Mouse (Mus musculus): ENCODE measurements at regions not wholly inside any gene's neighbourhood (a gene's known extent, or its start where the extent isn't known, plus 50 kb on each side); places are given as distances from the start of the nearest gene placed in this dataset.

DNA sequence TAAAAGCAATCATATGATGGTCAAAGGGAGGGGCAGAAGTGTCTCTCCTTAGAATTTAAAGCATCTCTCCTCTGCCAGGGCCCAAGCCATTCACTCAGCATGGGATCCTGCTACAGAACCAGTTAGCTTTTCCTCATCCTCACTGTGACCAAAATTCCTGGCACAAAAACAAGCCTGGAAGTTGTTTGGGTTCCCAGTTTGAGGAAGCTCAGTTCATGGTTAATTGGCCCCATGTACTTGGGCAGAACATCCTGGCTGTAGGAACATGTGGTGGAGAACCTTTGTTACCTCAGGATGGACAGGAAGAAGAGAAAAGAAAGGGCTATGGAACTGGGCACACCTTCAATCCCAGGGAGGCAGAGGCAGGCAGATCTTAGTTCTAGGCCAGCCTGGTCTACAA lies 52.4 kb upstream of the Mfge8 start:
- Histone ChIP-seq H3K4me3 (ENCODE audit: low read length) (no peak overlapping the region), H3K9me3 (ENCODE audit: control insufficient read depth, low read length) (no peaks in the 10 kb centered on the region), H3K27ac (ENCODE audit: low read depth, low read length) (no peak overlapping the region), H3K36me3 (ENCODE audit: control insufficient read depth, insufficient read depth, low read length) (no peaks in the 10 kb centered on the region), H3K4me2 (ENCODE audit: low read length) (no peak overlapping the region), H3K4me1 (ENCODE audit: control insufficient read depth, insufficient read depth, low read depth, low read length) (no peaks in the 10 kb centered on the region), H3K27me3 (replicated peaks; ENCODE audit: control insufficient read depth, insufficient read depth, low read length) (no peaks in the 10 kb centered on the region), H3K9ac (ENCODE audit: low read depth, low read length) (no peak overlapping the region)
- ATAC-seq, result no peak

DNA sequence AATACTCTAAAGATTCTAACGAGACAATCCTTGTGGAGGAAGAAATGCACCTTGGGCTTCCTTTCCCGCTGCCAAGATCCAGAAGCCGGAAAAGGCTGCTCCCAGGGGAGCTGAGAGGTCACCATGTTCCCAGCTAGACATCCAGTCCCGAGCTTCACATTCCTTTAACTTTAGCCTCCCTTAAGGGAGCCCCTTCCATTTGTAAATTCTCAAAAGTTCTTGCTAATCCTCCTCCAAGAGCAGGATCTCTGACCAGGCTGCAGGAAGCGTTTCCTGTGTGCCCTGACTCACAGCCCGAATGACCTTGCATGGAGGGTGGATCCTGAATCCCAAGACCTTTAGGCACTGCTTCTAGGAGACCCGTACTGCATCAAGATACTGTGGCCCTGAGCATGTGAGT lies 53.5 kb upstream of the Mfge8 start:
- no peaks in the 10 kb centered on the region for H3K4me1 ChIP-seq (ENCODE audit: control insufficient read depth, insufficient read depth, low read depth, low read length)
- no peaks in the 10 kb centered on the region for H3K36me3 ChIP-seq (ENCODE audit: control insufficient read depth, insufficient read depth, low read length)

DNA sequence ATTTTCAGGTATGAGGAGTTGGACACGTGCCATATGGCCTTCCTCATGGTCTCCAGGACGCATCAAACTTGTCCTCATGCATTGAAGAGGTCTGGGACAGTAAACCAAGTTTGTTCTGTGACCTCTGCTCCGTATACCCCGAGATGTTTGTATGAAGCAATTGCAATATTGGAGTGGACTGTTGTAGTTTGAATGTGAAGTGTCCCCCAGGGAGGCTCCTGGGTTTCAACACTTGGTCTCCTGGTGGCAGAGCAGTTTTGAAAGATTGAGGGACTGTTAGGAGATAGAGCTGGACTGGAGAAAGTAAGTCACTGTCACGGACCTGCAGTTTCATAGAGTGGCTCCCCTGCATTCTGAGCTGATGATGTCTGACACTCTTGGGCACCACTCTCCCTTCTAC lies 54.6 kb upstream of the Mfge8 start:
- WGBS, result 86% methylated on average over 5 of the region's 5 CpGs

More for the DNA sequence above, 53.5 kb upstream of the Mfge8 start:
- Histone ChIP-seq H3K27me3 (replicated peaks; ENCODE audit: control insufficient read depth, insufficient read depth, low read length) (no peaks in the 10 kb centered on the region), H3K27ac (ENCODE audit: low read depth, low read length) (0 out of 2 replicates have a peak overlapping the region, but pooled peaks have one; percentile 7), H3K9ac (ENCODE audit: low read depth, low read length) (no peak overlapping the region), H3K4me2 (ENCODE audit: low read length) (no peak overlapping the region), H3K9me3 (ENCODE audit: control insufficient read depth, low read length) (no peaks in the 10 kb centered on the region), H3K4me3 (ENCODE audit: low read length) (no peak overlapping the region)
- ATAC-seq, result no peak
- WGBS, result 68% methylated on average over 7 of the region's 7 CpGs

DNA sequence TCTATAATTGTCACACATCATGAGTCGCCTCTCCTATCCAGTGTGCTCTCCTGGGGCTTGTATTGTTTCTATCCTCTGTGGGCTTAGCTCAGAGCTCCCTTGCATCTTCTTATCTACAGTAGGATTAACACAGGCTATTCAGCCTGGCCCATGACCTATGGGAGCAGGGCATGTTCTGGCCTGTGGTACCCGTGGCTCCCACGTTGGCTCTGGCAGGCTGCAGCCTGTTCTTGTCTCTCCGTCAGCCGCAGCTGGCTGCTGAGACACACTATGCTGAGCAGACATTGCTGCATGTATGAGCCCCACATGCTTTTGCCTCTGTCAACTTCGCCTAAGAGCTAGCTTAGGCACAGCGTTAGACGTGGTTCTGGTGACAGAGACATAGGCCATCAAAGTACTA lies 58.3 kb upstream of the Mfge8 start:
- Histone ChIP-seq H3K27ac (ENCODE audit: low read depth, low read length) (no peak overlapping the region), H3K9ac (ENCODE audit: low read depth, low read length) (no peak overlapping the region), H3K27me3 (replicated peaks; ENCODE audit: control insufficient read depth, insufficient read depth, low read length) (no peaks in the 10 kb centered on the region), H3K4me1 (ENCODE audit: control insufficient read depth, insufficient read depth, low read depth, low read length) (no peaks in the 10 kb centered on the region), H3K36me3 (ENCODE audit: control insufficient read depth, insufficient read depth, low read length) (no peaks in the 10 kb centered on the region), H3K9me3 (ENCODE audit: control insufficient read depth, low read length) (no peaks in the 10 kb centered on the region), H3K4me3 (ENCODE audit: low read length) (no peak overlapping the region), H3K4me2 (ENCODE audit: low read length) (no peak overlapping the region)
- no peak for ATAC-seq
- WGBS, result 61% methylated on average over 8 of the region's 8 CpGs

More for the DNA sequence above, 54.6 kb upstream of the Mfge8 start:
- Histone ChIP-seq H3K9ac (ENCODE audit: low read depth, low read length) (no peak overlapping the region), H3K4me3 (ENCODE audit: low read length) (no peak overlapping the region), H3K27me3 (replicated peaks; ENCODE audit: control insufficient read depth, insufficient read depth, low read length) (no peaks in the 10 kb centered on the region), H3K36me3 (ENCODE audit: control insufficient read depth, insufficient read depth, low read length) (no peaks in the 10 kb centered on the region), H3K9me3 (ENCODE audit: control insufficient read depth, low read length) (no peaks in the 10 kb centered on the region), H3K4me2 (ENCODE audit: low read length) (no peak overlapping the region), H3K27ac (ENCODE audit: low read depth, low read length) (no peak overlapping the region), H3K4me1 (ENCODE audit: control insufficient read depth, insufficient read depth, low read depth, low read length) (no peaks in the 10 kb centered on the region)
- no peak for ATAC-seq

DNA sequence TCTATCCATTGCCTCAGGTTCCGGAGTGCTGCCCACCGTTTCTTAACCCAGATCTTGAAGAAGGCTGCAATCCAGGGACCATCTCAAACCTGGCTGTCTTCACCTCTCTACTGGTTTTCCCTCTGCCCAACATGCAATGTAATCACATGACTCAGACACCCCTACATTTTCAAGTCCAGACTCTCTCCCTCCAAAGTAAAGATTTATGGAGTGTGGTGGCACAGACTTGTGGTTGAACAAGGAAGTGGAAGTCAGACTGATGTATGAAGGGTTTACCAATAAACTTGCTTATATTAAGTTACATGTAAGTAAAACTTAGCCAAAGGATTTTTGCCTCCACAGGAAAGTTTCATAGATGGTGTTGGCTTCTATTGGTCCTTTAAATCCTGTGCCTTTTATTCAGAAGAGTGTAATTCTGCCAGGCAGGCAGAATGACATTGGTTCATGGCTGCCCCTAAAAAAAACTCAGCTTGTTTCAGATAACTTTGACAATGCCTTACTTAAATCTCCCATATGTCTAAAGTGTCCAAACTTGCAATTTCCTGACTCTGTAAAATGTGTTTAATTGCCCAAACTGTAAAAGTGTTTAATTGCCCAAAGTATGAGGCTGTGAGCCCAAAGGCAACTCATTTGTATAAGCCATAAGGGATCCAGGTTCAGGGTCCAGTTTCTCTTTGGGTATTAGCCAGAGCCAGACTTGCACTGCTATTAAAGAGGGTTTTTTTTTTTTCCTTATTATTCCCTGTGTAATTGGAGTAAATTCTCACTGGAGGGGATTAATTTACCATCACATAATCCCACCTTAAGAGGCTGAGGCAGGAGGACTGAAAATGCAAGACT lies 61.7 kb upstream of the Mfge8 start:
- 100% methylated on average over 2 of the region's 2 CpGs for WGBS
- no peaks in the 10 kb centered on the region for H3K9me3 ChIP-seq (ENCODE audit: control insufficient read depth, low read length)
- no peaks in the 10 kb centered on the region for H3K36me3 ChIP-seq (ENCODE audit: control insufficient read depth, insufficient read depth, low read length)
- no peak for ATAC-seq
- H3K4me3 ChIP-seq (ENCODE audit: low read length), result no peak overlapping the region
- H3K27me3 ChIP-seq (replicated peaks; ENCODE audit: control insufficient read depth, insufficient read depth, low read length), result no peaks in the 10 kb centered on the region
- H3K9ac ChIP-seq (ENCODE audit: low read depth, low read length), result no peak overlapping the region
- no peak overlapping the region for H3K27ac ChIP-seq (ENCODE audit: low read depth, low read length)
- H3K4me1 ChIP-seq (ENCODE audit: control insufficient read depth, insufficient read depth, low read depth, low read length), result no peaks in the 10 kb centered on the region
- H3K4me2 ChIP-seq (ENCODE audit: low read length), result no peak overlapping the region

DNA sequence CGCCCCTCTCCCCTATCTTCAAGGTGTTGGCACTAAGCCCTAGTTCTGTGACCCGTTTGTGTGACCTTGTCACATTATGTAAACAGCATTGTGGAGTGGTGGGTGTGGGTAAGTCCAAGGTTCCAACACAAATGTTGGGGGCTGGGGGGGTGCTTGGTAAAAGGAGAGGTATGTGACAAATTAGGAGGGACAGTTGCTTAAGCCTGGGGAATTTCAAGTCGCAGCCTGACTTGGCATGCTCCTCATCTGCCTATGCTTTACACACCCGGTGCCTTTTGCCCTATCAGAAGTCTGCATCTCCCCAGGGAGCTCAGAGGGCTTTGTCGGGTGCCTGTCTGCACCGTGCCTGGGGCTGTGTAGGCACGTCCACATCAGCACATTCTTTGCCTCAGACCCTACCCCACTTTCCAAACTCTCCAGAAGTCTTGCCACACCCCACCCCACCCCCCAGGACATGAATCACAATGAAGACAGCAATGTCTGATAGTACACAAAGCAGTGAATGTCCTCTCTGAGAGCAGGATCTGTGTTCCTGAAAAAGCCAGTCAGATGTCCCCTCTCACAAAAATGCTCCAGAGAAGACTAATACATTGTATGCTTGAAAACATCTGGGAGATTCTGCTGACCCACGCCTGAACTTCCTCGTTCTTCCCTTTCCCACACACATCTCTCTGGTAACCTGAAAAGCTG lies 61.6 kb upstream of the Abhd2 start:
- no peak overlapping the region for H3K4me2 ChIP-seq (ENCODE audit: low read length)

DNA sequence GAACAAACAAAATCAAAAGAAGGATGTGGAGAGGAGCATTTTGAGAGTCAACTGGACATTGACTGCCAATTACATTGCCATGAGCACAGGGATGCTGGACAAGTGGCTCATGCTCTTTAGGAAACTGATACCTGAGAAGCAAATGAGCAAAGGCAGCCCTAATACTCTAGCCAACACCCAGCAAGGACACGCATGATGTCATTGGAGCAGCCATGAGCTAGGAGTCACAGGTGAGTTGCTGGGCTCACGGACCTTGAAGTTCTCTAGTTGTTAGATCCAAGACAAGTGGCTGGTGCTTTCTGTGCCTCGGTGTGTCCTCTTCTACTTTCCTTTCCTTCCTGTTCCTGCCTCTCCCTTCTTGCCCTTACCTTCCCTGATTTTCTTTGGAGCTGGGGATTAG lies 60.8 kb upstream of the Abhd2 start:
- Histone ChIP-seq H3K27ac (ENCODE audit: low read depth, low read length) (no peak overlapping the region), H3K4me1 (ENCODE audit: control insufficient read depth, insufficient read depth, low read depth, low read length) (no peaks in the 10 kb centered on the region), H3K9me3 (ENCODE audit: control insufficient read depth, low read length) (no peaks in the 10 kb centered on the region), H3K4me2 (ENCODE audit: low read length) (no peak overlapping the region), H3K36me3 (ENCODE audit: control insufficient read depth, insufficient read depth, low read length) (no peaks in the 10 kb centered on the region), H3K9ac (ENCODE audit: low read depth, low read length) (no peak overlapping the region), H3K4me3 (ENCODE audit: low read length) (no peak overlapping the region), H3K27me3 (replicated peaks; ENCODE audit: control insufficient read depth, insufficient read depth, low read length) (no peaks in the 10 kb centered on the region)
- ATAC-seq, result no peak
- WGBS, result 93% methylated on average over 3 of the region's 3 CpGs

More for the DNA sequence above, 61.6 kb upstream of the Abhd2 start:
- Histone ChIP-seq H3K4me1 (ENCODE audit: control insufficient read depth, insufficient read depth, low read depth, low read length) (no peaks in the 10 kb centered on the region), H3K27me3 (replicated peaks; ENCODE audit: control insufficient read depth, insufficient read depth, low read length) (no peaks in the 10 kb centered on the region), H3K9me3 (ENCODE audit: control insufficient read depth, low read length) (no peaks in the 10 kb centered on the region), H3K9ac (ENCODE audit: low read depth, low read length) (no peak overlapping the region), H3K4me3 (ENCODE audit: low read length) (no peak overlapping the region), H3K27ac (ENCODE audit: low read depth, low read length) (no peak overlapping the region), H3K36me3 (ENCODE audit: control insufficient read depth, insufficient read depth, low read length) (no peaks in the 10 kb centered on the region)
- 23% methylated on average over 9 of the region's 9 CpGs for WGBS
- ATAC-seq, result peak; percentile 34; the same call in 1 of the 2 replicates

DNA sequence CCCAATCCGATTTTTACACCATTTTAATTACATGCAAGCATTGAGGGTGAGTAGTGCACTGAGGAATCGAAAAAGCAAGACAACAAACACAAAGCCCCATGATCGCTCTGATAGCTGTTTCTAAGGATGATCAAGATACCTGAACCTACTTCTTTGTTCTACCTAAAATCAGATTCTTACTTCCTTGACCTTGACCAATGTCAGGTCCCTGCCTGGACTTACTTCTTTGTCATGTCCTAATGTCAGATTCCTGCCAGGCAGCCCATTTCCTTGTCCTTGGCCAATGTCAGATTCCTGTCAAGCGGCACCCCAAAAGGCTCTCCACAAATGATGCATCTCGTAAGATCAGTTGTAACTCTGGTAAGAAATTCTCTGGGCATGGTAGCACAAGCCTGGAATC lies 58.0 kb upstream of the Abhd2 start:
- ATAC-seq, result no peak
- no peak overlapping the region for H3K9ac ChIP-seq (ENCODE audit: low read depth, low read length)
- H3K9me3 ChIP-seq (ENCODE audit: control insufficient read depth, low read length), result no peaks in the 10 kb centered on the region
- no peak overlapping the region for H3K4me2 ChIP-seq (ENCODE audit: low read length)
- no peak overlapping the region for H3K4me3 ChIP-seq (ENCODE audit: low read length)
- H3K27me3 ChIP-seq (replicated peaks; ENCODE audit: control insufficient read depth, insufficient read depth, low read length), result no peaks in the 10 kb centered on the region
- H3K36me3 ChIP-seq (ENCODE audit: control insufficient read depth, insufficient read depth, low read length), result no peaks in the 10 kb centered on the region
- WGBS, result 89% methylated on average over 5 of the region's 5 CpGs
- no peaks in the 10 kb centered on the region for H3K4me1 ChIP-seq (ENCODE audit: control insufficient read depth, insufficient read depth, low read depth, low read length)
- H3K27ac ChIP-seq (ENCODE audit: low read depth, low read length), result no peak overlapping the region

DNA sequence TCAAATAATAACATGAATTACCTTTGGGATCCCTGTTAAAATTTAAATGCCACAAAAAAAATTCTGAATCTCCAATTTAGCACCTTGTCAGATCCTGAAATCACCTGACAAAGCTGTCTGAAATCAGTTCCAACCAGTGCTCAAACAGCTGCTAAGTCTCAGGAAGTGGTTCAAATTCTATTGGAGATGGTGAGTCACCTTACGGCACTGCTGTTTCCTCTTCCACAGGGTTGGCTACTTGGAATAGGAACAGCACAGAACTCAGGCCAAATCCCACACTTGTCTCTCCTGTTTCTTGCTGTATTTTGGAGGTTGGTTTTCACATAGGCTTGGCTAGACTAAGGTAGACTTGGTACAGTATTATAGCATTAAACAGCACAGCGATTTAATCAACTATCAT lies 55.8 kb upstream of the Abhd2 start:
- H3K4me1 ChIP-seq (ENCODE audit: control insufficient read depth, insufficient read depth, low read depth, low read length), result no peaks in the 10 kb centered on the region
- H3K27ac ChIP-seq (ENCODE audit: low read depth, low read length), result no peak overlapping the region
- H3K27me3 ChIP-seq (replicated peaks; ENCODE audit: control insufficient read depth, insufficient read depth, low read length), result no peaks in the 10 kb centered on the region
- no peak overlapping the region for H3K9ac ChIP-seq (ENCODE audit: low read depth, low read length)
- no peak overlapping the region for H3K4me3 ChIP-seq (ENCODE audit: low read length)
- no peaks in the 10 kb centered on the region for H3K9me3 ChIP-seq (ENCODE audit: control insufficient read depth, low read length)
- no peak overlapping the region for H3K4me2 ChIP-seq (ENCODE audit: low read length)
- H3K36me3 ChIP-seq (ENCODE audit: control insufficient read depth, insufficient read depth, low read length), result no peaks in the 10 kb centered on the region
- 94% methylated on average over 2 of the region's 2 CpGs for WGBS
- no peak for ATAC-seq

Measured in hindbrain, embryonic 16.5 days (tissue).